Mouse (Mus musculus): Measurements from ENCODE around the gene Abca5. TPM values are rescaled to one million over a fixed set of nuclear protein-coding genes. Genes with fewer than 3 reads are reported as not detected.

Gene Abca5
- total RNA-seq, 2 experiments from 2014 or later: 30.0 to 31.9 TPM

Other genes starting within 250 kb of the Abca5 start
- gene Abca8a, start 241.7 kb downstream of the Abca5 start, total RNA-seq (2021): 1 to 10 TPM; 5.9 to 6.3 TPM
- gene Abca9, start 169.5 kb downstream of the Abca5 start, total RNA-seq (2021): 1 to 10 TPM; 7.1 to 7.6 TPM
- 1 to 10 TPM; 1.4 to 1.6 TPM for gene Abca6, start 85.9 kb downstream of the Abca5 start, total RNA-seq (2021)
- 10 to 100 TPM; 28.8 to 31.1 TPM for gene Map2k6, start 61.4 kb upstream of the Abca5 start, total RNA-seq (2021)

Measured in layer of hippocampus, postnatal 10 days (tissue).